Mouse (Mus musculus) embryo, embryonic 10.5 days (tissue): ENCODE measurements around the gene Sprr2i.

ENCODE experiments used
- DNase-seq: peaks from one replicate; pipeline ENCODE4 v3.0.0-alpha.2; 2015; ENCODE audit warnings: low spot score

The Sprr2i gene

DNA sequence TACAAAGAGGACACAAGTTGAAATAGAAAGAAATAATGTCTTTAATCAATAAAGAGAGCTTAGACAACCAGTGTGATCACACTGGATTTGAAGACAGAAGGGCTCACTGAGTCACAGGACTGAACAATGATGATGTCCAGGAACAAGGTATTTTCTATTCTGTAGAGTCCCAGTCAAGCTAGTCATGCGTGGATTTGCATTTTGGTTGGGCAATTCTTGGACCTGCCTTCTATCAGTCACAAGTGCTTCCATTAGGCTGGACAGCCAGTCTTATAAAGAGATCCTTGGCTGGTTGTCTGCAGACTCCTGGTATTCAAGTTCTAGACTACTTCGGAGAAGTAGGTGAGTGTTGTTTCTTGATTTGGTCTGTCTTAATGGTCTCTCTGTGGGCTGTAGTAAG lies at the start of gene Sprr2i:
Gene Sprr2i (plus strand): TSS at position 301 of the 400 bp plus-strand sequence.
- DNase-seq: no peak

GRCm38 (mm10) chr3:92361619-92362018 lies 46.2 kb upstream of the Sprr2i start:
- DNase-seq: no peak

DNA sequence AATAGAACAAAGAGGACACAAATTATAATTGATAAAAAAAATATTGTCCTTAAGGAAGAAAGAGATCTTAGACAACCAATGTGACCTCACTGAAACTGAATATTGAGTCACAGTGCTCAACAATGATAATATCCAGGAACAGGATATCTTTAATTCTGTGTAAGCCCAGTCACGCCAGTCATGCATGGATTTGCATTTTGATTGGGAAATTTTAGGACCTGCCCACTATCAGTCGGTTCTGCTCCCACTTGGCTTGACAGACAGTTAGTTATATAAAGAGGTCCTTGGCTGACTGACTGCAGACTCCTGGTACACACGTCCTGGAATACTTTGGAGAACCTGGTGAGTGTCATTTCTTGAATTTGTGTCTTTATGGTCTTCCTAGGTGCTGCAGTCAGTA lies 42.9 kb upstream of the Sprr2i start, which contains the start of gene Sprr2f:
Gene Sprr2f (plus strand): TSS at position 301 of the 400 bp plus-strand sequence.
- DNase-seq: no peak

DNA sequence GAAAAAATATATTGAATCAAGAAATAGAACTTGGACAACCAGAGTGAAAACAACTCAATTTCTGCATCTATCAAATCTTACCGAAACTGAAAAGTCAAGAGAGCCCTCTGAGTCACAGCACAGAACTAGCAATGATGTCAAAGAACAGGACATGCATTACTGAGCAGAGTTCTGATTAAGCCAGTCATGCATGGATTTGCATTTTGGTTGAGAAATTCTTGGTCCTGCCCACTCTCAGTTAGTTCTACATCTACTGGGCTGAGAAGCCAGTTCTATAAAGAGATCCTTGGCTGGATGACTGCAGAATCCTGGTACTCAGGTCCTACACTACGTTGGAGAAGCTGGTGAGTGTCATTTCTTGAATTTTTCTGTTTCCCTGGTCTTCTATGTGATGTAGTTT lies 34.2 kb upstream of the Sprr2i start:
- no peak for DNase-seq

DNA sequence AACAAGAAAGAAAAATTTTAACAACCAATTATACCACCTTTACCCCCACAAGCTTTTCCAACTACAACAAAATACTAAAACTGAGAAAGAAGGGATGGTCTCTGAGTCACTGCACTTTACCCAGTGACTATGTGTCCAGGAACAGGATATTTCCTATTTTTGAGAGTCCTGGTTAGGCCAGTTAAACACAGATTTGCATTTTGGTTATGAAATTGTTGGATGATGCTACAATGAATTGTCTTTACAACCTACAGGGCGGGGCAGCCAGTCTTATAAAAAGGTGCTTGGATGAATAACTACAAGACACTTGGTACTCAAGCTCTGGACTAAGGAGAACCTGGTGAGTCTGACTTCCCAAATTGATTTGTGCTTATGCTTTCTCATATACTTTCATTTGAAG lies 22.4 kb upstream of the Sprr2i start, which contains the start of gene Sprr2h:
Gene Sprr2h (plus strand): TSS at position 301 of the 400 bp plus-strand sequence.
- DNase-seq: no peak

- peak; percentile 7 for DNase-seq
Observed at GRCm38 (mm10) chr3:92394301-92394700, 13.5 kb upstream of the Sprr2i start.

- DNase-seq: no peak
Observed at GRCm38 (mm10) chr3:92417782-92418181, 10.0 kb downstream of the Sprr2i start, which contains the start of gene Sprr2j-ps. Gene Sprr2j-ps, plus strand, starts transcription at chr3:92418082.

DNA sequence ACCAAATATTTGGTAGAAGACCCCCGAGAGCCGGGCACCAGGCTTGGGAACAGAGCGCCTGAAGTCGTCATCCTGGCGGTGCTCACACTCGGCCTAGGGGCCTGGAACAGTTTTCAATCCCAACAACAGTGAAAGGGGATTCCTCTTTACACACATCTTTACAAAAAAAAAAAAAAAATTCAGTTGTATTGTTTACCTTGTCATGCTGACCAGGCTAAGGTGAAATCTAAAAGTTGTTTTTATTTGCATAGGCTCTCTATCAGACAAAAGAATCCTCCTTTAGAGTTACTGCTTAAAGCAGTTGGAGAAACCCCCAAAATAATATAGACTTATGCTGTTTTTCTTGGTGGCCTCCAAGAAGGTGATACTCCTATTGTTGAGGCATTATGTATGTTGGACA lies 21.5 kb downstream of the Sprr2i start, which contains the start of gene Gm9774:
Gene Gm9774 (minus strand): TSS at position 101 of the 400 bp plus-strand sequence.
- DNase-seq: no peak

DNA sequence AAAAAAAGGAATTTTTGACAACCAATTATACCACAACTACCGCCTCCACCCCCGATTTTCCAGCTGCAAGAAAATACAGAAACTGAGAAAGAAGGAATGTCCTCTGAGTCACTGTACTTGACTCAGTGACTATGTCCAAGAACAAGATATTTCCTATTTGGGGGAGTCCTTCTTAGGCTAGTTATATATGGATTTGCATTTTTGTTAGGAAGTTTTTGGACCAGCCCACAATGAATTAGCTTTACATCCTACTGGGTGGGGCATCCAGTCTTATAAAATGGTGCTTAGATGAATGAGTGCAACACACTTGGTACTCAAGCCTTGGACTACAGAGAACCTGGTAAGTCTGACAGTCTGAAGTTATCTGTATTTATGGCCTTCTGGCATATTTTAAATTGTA lies 24.5 kb downstream of the Sprr2i start, which contains the start of gene Sprr2k:
Gene Sprr2k (plus strand): TSS at position 301 of the 400 bp plus-strand sequence.
- no peak for DNase-seq

GRCm38 (mm10) chr3:92438689-92439088 lies 30.9 kb downstream of the Sprr2i start, which contains the start of gene Sprr1b:
Gene Sprr1b, minus strand, starts transcription at chr3:92438789.
- DNase-seq: no peak

DNA sequence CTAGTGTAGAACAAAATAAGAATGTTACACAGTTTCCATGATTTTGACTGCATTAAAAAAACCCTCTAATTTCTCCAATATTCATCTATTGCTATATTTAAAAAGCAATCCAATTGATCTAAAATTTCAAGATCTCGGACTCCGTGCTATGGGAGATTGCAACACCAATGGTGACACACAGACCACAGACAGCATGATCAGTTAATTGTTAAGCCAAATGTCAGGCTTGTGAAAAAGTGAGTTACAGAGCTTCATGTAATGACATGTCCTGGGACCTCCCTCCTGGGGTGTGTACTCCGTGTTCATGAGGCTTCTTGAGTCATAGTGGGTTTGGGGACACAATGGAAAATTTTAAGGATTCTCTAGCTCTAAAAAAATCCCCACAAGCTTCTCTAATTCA lies 32.4 kb downstream of the Sprr2i start:
- no peak for DNase-seq

- no peak for DNase-seq
Observed at GRCm38 (mm10) chr3:92455151-92455550, 47.4 kb downstream of the Sprr2i start.

DNA sequence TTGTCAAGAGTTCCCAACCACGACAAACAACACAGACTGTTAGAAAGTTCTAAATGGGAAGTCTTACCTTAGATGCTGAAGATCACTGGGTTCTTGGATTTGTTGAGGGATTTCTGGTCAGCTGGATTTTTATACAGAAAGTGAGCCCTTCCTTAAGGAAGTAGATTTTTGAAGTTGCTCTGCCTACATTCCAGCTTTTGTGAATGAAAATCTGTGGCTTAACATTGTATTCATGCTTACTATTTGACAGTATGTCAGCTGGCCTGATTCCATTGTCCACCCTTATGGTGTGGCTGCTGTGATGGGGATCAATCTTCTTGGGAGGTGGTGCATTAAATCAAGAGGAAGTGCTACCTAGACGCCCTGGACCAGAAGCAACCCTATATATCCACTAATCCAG lies 50.8 kb downstream of the Sprr2i start, which contains the start of gene Sprr3:
Gene Sprr3 (minus strand): TSS at position 101 of the 400 bp plus-strand sequence.
- no peak for DNase-seq
